Mouse (Mus musculus) heart, postnatal 0 days (tissue): ENCODE results near the gene H2afx. TPM values are rescaled to one million over a fixed set of nuclear protein-coding genes. Genes with fewer than 3 reads are reported as not detected.
"Not testable (repeated sequence)": the region's sequence is repeated elsewhere in the genome, so short reads cannot be mapped to it uniquely, and the experiment has no call there.

ENCODE experiments used
- ATAC-seq: fragments of 200-750 bp; cut with Nextera tagmentation; 2 replicates; pipeline ENCODE4 v1.8.0; 2017; ENCODE audit warnings: low read depth, moderate number of reproducible peaks, moderate library complexity; ENCODE audit not compliant: insufficient read depth
- DNase-seq: peaks from one replicate; pipeline ENCODE4 v3.0.0-alpha.2; 2016; ENCODE audit warnings: low spot score
- H3K27ac ChIP-seq: fragments of 300-500 bp; sonication (generic); 2 replicates; pipeline ENCODE4 v1.5.1; 2014; ENCODE audit warnings: low read depth, mild to moderate bottlenecking
- H3K27me3 ChIP-seq: fragments of 300-500 bp; sonication (generic); 2 replicates; pipeline ENCODE4 v1.6.1; 2014; ENCODE audit warnings: low read length, mixed read lengths; ENCODE audit not compliant: control insufficient read depth, insufficient read depth
- H3K36me3 ChIP-seq: fragments of 300-500 bp; sonication (generic); replicated peaks from 2 replicates; pipeline ENCODE4 v1.6.1; 2014; ENCODE audit warnings: low read length, mixed read lengths; ENCODE audit not compliant: control insufficient read depth, insufficient read depth
- H3K4me1 ChIP-seq: fragments of 300-500 bp; sonication (generic); 2 replicates; pipeline ENCODE4 v1.6.1; 2014; ENCODE audit warnings: antibody characterized with exemption; ENCODE audit not compliant: control insufficient read depth, insufficient read depth
- H3K4me2 ChIP-seq: fragments of 300-500 bp; sonication (generic); 2 replicates; pipeline ENCODE4 v1.6.1; 2014; ENCODE audit warnings: low read depth, mild to moderate bottlenecking, low read length, moderate library complexity
- H3K4me3 ChIP-seq: fragments of 300-500 bp; sonication (generic); 2 replicates; pipeline ENCODE4 v1.5.1; 2014; ENCODE audit warnings: low read depth, low read length
- H3K9ac ChIP-seq: fragments of 300-500 bp; sonication (generic); replicated peaks from 2 replicates; pipeline ENCODE4 v1.6.1; 2014; ENCODE audit warnings: low read depth, low read length, mixed read lengths
- H3K9me3 ChIP-seq: fragments of 300-500 bp; sonication (generic); replicated peaks from 2 replicates; pipeline ENCODE4 v1.6.1; 2016; ENCODE audit warnings: low read length; ENCODE audit not compliant: control insufficient read depth
- CTCF ChIP-seq: IDR thresholded peaks from 2 replicates; pipeline ENCODE4 v1.5.1; 2016; ENCODE audit warnings: antibody characterized with exemption, control low read depth, low read depth
- EP300 ChIP-seq: IDR thresholded peaks from 2 replicates; pipeline ENCODE4 v1.6.1; 2016; ENCODE audit warnings: antibody characterized with exemption, low read depth
- WGBS: fragments of 180-500 bp; shearing (Covaris S2); extraction: QIAGEN DNeasy Blood & Tissue Kit; methylation state at CpG from one replicate; pipeline ENCODE4 v1.1.7; 2014; 5-methylcytosine and 5-hydroxymethylcytosine counted together
- polyA plus RNA-seq: library from polyadenylated mRNA; unstranded; fragments of >200 nt; fragmentation: Nextera tagmentation; extraction: Ambion mirVana; gene quantifications from 2 replicates; pipeline ENCODE4 v1.2.1, GENCODE M21; 2015
- total RNA-seq: library from RNA; depleted of rRNA; stranded (reverse); fragments of >200 nt; gene quantifications from 2 replicates; pipeline ENCODE4 v1.2.3, GENCODE M21; 2014; ENCODE audit warnings: low replicate concordance

H2afx gene
- total and polyA plus RNA-seq, 2 experiments from 2014 or later, result 69.3 to 285 TPM

- Histone ChIP-seq H3K27ac (no peak overlapping the region), H3K4me3 (no peak overlapping the region), H3K4me2 (no peak overlapping the region), H3K36me3 (0 out of 2 replicates have a peak, but pooled peaks cover 1% of the 10 kb centered on the region), H3K9me3 (no peaks in the 10 kb centered on the region), H3K27me3 (no peaks in the 10 kb centered on the region), H3K4me1 (no peaks in the 10 kb centered on the region), H3K9ac (no peak overlapping the region)
- TF ChIP-seq EP300 (no peak), CTCF (peak; percentile 9; the same call in 1 of the 2 replicates)
- WGBS, result 58% methylated on average over 3 of the region's 3 CpGs
- ATAC-seq (no peak), DNase-seq (no peak)
These were observed 30.0 kb downstream of the H2afx start for GRCm38 (mm10) chr9:44364480-44364879.

- no peak overlapping the region for H3K27ac ChIP-seq
- TF ChIP-seq EP300, result no peak
- no peak for TF ChIP-seq CTCF
These were observed 38.9 kb downstream of the H2afx start for GRCm38 (mm10) chr9:44373386-44373785.

DNA sequence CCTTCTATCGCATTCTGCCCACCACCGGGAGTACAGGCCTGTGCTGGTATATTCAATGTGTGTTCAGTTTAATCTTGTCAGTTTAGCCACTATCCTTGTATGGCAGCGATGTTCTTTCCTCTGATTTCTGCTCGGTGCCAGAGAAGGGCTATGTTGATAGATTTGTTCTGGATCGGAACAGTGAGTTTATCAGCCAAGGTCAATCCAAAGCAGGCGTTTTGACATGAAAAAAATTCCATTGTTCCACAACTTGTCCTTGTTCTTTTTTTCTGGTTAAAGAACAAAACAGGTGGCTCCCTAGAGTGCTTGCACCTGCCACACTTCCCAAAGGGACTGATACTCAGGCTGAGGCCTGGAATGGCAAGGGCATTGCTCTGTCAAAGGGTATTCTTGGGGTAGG, 41.6 kb downstream of the H2afx start:
- Histone ChIP-seq H3K4me2 (no peak overlapping the region), H3K9ac (no peak overlapping the region), H3K4me3 (no peak overlapping the region), H3K9me3 (no peaks in the 10 kb centered on the region), H3K4me1 (peaks cover 15% of the 10 kb centered on the region), H3K27me3 (no peaks in the 10 kb centered on the region), H3K36me3 (peaks cover 6% of the 10 kb centered on the region), H3K27ac (no peak overlapping the region)
- TF ChIP-seq EP300 (no peak), CTCF (no peak)
- ATAC-seq (no peak), DNase-seq (no peak)
- 77% methylated on average over 6 of the region's 6 CpGs for WGBS

More at GRCm38 (mm10) chr9:44373386-44373785, 38.9 kb downstream of the H2afx start:
- H3K4me1 ChIP-seq, result peaks cover 2% of the 10 kb centered on the region
- H3K27me3 ChIP-seq, result no peaks in the 10 kb centered on the region
- no peak overlapping the region for H3K9ac ChIP-seq
- no peak overlapping the region for H3K4me2 ChIP-seq
- no peak for DNase-seq
- no peak for ATAC-seq
- H3K9me3 ChIP-seq, result no peaks in the 10 kb centered on the region
- H3K4me3 ChIP-seq, result no peak overlapping the region
- H3K36me3 ChIP-seq, result no peaks in the 10 kb centered on the region

GRCm38 (mm10) chr9:44377335-44377734, 42.8 kb downstream of the H2afx start:
- DNase-seq, ATAC-seq, H3K27me3 ChIP-seq, H3K27ac ChIP-seq, H3K4me3 ChIP-seq, H3K9me3 ChIP-seq, H3K4me2 ChIP-seq, H3K9ac ChIP-seq: not testable (repeated sequence)
- 82% methylated on average over 2 of the region's 2 CpGs for WGBS
- H3K4me1 ChIP-seq, result peaks cover 15% of the 10 kb centered on the region
- H3K36me3 ChIP-seq, result peaks cover 18% of the 10 kb centered on the region

- DNase-seq, result no peak
- Histone ChIP-seq H3K9ac (peak overlapping the region; percentile 78; the same call in 1 of the 2 replicates), H3K9me3 (no peaks in the 10 kb centered on the region), H3K27me3 (no peaks in the 10 kb centered on the region), H3K4me2 (peak overlapping the region; percentile 71), H3K4me1 (peaks cover 15% of the 10 kb centered on the region), H3K36me3 (peaks cover 27% of the 10 kb centered on the region), H3K4me3 (peak overlapping the region; percentile 62), H3K27ac (no peak overlapping the region)
- no peak for TF ChIP-seq EP300
- TF ChIP-seq CTCF, result no peak
- ATAC-seq, result no peak
- 80% methylated on average over 5 of the region's 5 CpGs for WGBS
These were observed 43.7 kb downstream of the H2afx start for GRCm38 (mm10) chr9:44378153-44378730.
